Mouse (Mus musculus) granulocyte monocyte progenitor cell, adult 5-6 weeks (primary cell): ENCODE measurements at regions not wholly inside any gene's neighbourhood (a gene's known extent, or its start where the extent isn't known, plus 50 kb on each side); places are given as distances from the start of the nearest gene placed in this dataset.
"Not testable (repeated sequence)": the region's sequence is repeated elsewhere in the genome, so short reads cannot be mapped to it uniquely, and the experiment has no call there.

ENCODE experiments used
- ATAC-seq: replicated peaks from 2 replicates; pipeline ENCODE4 v1.8.0; 2016; ENCODE audit warnings: mild to moderate bottlenecking, moderate TSS enrichment, inconsistent platforms; ENCODE audit not compliant: poor library complexity, severe bottlenecking

GRCm38 (mm10) chr8:20495542-20495941, 119.2 kb upstream of the Gm21119 start:
- not testable (repeated sequence) for ATAC-seq

- ATAC-seq = not testable (repeated sequence)
Observed at GRCm38 (mm10) chr8:20513920-20514319, 100.8 kb upstream of the Gm21119 start.

- ATAC-seq = not testable (repeated sequence)
Observed at GRCm38 (mm10) chr8:20516324-20516830, 98.3 kb upstream of the Gm21119 start.

GRCm38 (mm10) chr8:20517551-20517950, 97.2 kb upstream of the Gm21119 start:
- not testable (repeated sequence) for ATAC-seq

GRCm38 (mm10) chr8:20524539-20524938, 90.2 kb upstream of the Gm21119 start:
- ATAC-seq = not testable (repeated sequence)

- ATAC-seq = not testable (repeated sequence)
Observed at GRCm38 (mm10) chr8:20529048-20529447, 85.7 kb upstream of the Gm21119 start.

GRCm38 (mm10) chr8:20539031-20539430, 75.7 kb upstream of the Gm21119 start:
- ATAC-seq = not testable (repeated sequence)

- ATAC-seq = not testable (repeated sequence)
Observed at GRCm38 (mm10) chr8:20544084-20544483, 70.6 kb upstream of the Gm21119 start.

- not testable (repeated sequence) for ATAC-seq
Observed at GRCm38 (mm10) chr8:20545347-20545746, 69.4 kb upstream of the Gm21119 start.

- ATAC-seq = not testable (repeated sequence)
Observed at GRCm38 (mm10) chr8:20546401-20546800, 68.3 kb upstream of the Gm21119 start.

- peak; percentile 100 for ATAC-seq
Observed at GRCm38 (mm10) chr8:20550054-20550778, 64.5 kb upstream of the Gm21119 start.

GRCm38 (mm10) chr8:20556501-20557181, 58.1 kb upstream of the Gm21119 start:
- ATAC-seq = peak; percentile 65

GRCm38 (mm10) chr8:20557184-20557583, 57.5 kb upstream of the Gm21119 start:
- peak; percentile 37 for ATAC-seq

- ATAC-seq = peak; percentile 97
Observed at GRCm38 (mm10) chr8:20557609-20558008, 57.1 kb upstream of the Gm21119 start.
